Mouse (Mus musculus) CH12.LX (cell line): Measurements from ENCODE around the gene Cd164l2. TPM values are rescaled to one million over a fixed set of nuclear protein-coding genes. Genes with fewer than 3 reads are reported as not detected.
A peak's percentile ranks its signal among the peaks of the same experiment; 100 is the strongest.

ENCODE experiments used
- DNase-seq: peaks from one replicate; pipeline ENCODE4 v3.0.0-alpha.2; 2013; ENCODE audit errors: extremely low read depth
- H3K27ac ChIP-seq: 2 replicates; pipeline ENCODE4 v1.5.1; 2012; ENCODE audit warnings: low read depth, mild to moderate bottlenecking, control low read depth, moderate library complexity; ENCODE audit not compliant: insufficient read depth
- H3K27me3 ChIP-seq: replicated peaks from 2 replicates; pipeline ENCODE3; 2012; ENCODE audit warnings: inconsistent platforms
- H3K36me3 ChIP-seq, 2 experiments: replicated peaks in 1 of 2; 2 replicates each; pipeline versions ENCODE3 to v1.6.1; 2012; ENCODE audit warnings: inconsistent platforms in 1 of 2, low read length in 1 of 2, mild to moderate bottlenecking in 1 of 2, mixed read lengths in 1 of 2, moderate library complexity in 1 of 2; ENCODE audit not compliant: control insufficient read depth in 1 of 2, insufficient read depth in 1 of 2
- H3K4me1 ChIP-seq, 2 experiments: 2 replicates each; pipeline ENCODE4 v1.6.1; 2012; ENCODE audit warnings: inconsistent platforms in 1 of 2, moderate library complexity in 1 of 2; ENCODE audit not compliant: insufficient read depth in 2 of 2, control insufficient read depth in 1 of 2
- H3K4me2 ChIP-seq: 2 replicates; pipeline ENCODE4 v1.6.1; 2012; ENCODE audit warnings: low read depth, mild to moderate bottlenecking, control low read depth; ENCODE audit not compliant: poor library complexity, insufficient read depth, severe bottlenecking
- H3K4me3 ChIP-seq, 3 experiments: fragments of 150-350 bp in 1 of 3; sonication (generic) in 1 of 3; replicated peaks in 1 of 3; 2 replicates each; pipeline versions ENCODE3 to v1.5.1; 2011 to 2012; ENCODE audit warnings: low read depth in 2 of 3, low read length in 2 of 3, mild to moderate bottlenecking in 2 of 3, moderate library complexity in 2 of 3, control low read depth in 1 of 3, improper control_type of control experiment in 1 of 3, inconsistent platforms in 1 of 3, mixed read lengths in 1 of 3; ENCODE audit not compliant: poor library complexity in 1 of 3
- H3K79me2 ChIP-seq: replicated peaks from 2 replicates; pipeline ENCODE4 v1.6.1; 2012; ENCODE audit warnings: mild to moderate bottlenecking, moderate library complexity; ENCODE audit not compliant: control insufficient read depth, poor library complexity, insufficient read depth, severe bottlenecking; ENCODE audit errors: extremely low read depth
- H3K9ac ChIP-seq: 2 replicates; pipeline ENCODE4 v1.6.1; 2012; ENCODE audit warnings: low read depth, mild to moderate bottlenecking, control low read depth, moderate library complexity; ENCODE audit not compliant: insufficient read depth
- H3K9me3 ChIP-seq: replicated peaks from 2 replicates; pipeline ENCODE3; 2012; ENCODE audit warnings: low read length, inconsistent platforms, mixed read lengths
- CHD1 ChIP-seq: IDR thresholded peaks from 2 replicates; pipeline ENCODE4 v1.6.1; 2012; ENCODE audit warnings: low read depth, low read length, improper control_type of control experiment, inconsistent platforms
- CTCF ChIP-seq, 2 experiments: IDR thresholded peaks in 1 of 2; conservative IDR thresholded peaks in 1 of 2; 2 replicates each; pipeline ENCODE4 v1.5.1; 2011 to 2012; ENCODE audit warnings: low read depth in 2 of 2, low read length in 2 of 2, improper control_type of control experiment in 1 of 2, inconsistent platforms in 1 of 2, mild to moderate bottlenecking in 1 of 2, moderate library complexity in 1 of 2
- GABPA ChIP-seq: IDR thresholded peaks from 2 replicates; pipeline ENCODE4 v1.6.1; 2012; ENCODE audit warnings: low read depth, low read length, improper control_type of control experiment, inconsistent platforms; ENCODE audit not compliant: insufficient replicate concordance
- HCFC1 ChIP-seq: IDR thresholded peaks from 2 replicates; pipeline ENCODE4 v1.6.1; 2012; ENCODE audit warnings: low read depth, mild to moderate bottlenecking, inconsistent platforms, low read length, improper control_type of control experiment
- JUN ChIP-seq: IDR thresholded peaks from 2 replicates; pipeline ENCODE4 v1.6.1; 2011; ENCODE audit warnings: low read depth, mild to moderate bottlenecking, low read length, improper control_type of control experiment, moderate library complexity; ENCODE audit not compliant: insufficient read depth
- JUND ChIP-seq: conservative IDR thresholded peaks from 2 replicates; pipeline ENCODE4 v1.6.1; 2011; ENCODE audit warnings: low read depth, low read length, improper control_type of control experiment
- MAFK ChIP-seq: IDR thresholded peaks from 2 replicates; pipeline ENCODE4 v1.6.1; 2011; ENCODE audit warnings: low read length, improper control_type of control experiment; ENCODE audit not compliant: insufficient replicate concordance
- MXI1 ChIP-seq: IDR thresholded peaks from 2 replicates; pipeline ENCODE4 v1.6.1; 2011; ENCODE audit warnings: mild to moderate bottlenecking, low read depth, low read length, improper control_type of control experiment
- MYC ChIP-seq: IDR thresholded peaks from 2 replicates; pipeline ENCODE4 v1.6.1; 2011; ENCODE audit warnings: low read depth, mild to moderate bottlenecking, improper control_type of control experiment, low read length
- NELFE ChIP-seq: IDR thresholded peaks from 2 replicates; pipeline ENCODE4 v1.6.1; 2011; ENCODE audit warnings: low read depth, low read length, improper control_type of control experiment
- NRF1 ChIP-seq: IDR thresholded peaks from 2 replicates; pipeline ENCODE4 v1.6.1; 2014; ENCODE audit warnings: low read depth, mild to moderate bottlenecking, inconsistent platforms, low read length, improper control_type of control experiment, moderate library complexity
- RAD21 ChIP-seq: IDR thresholded peaks from 2 replicates; pipeline ENCODE4 v1.6.1; 2011; ENCODE audit warnings: low read depth, mild to moderate bottlenecking, low read length, improper control_type of control experiment, moderate library complexity
- SMC3 ChIP-seq: IDR thresholded peaks from 2 replicates; pipeline ENCODE4 v1.6.1; 2011; ENCODE audit warnings: low read depth, low read length, improper control_type of control experiment
- TBP ChIP-seq: conservative IDR thresholded peaks from 2 replicates; pipeline ENCODE4 v1.6.1; 2011; ENCODE audit warnings: low read depth, low read length, improper control_type of control experiment
- USF2 ChIP-seq: conservative IDR thresholded peaks from 2 replicates; pipeline ENCODE4 v1.6.1; 2011; ENCODE audit warnings: low read depth, low read length, improper control_type of control experiment
- ZC3H11A ChIP-seq: IDR thresholded peaks from 2 replicates; pipeline ENCODE4 v1.6.1; 2012; ENCODE audit warnings: low read depth, mild to moderate bottlenecking, inconsistent platforms, low read length, improper control_type of control experiment
- ZKSCAN1 ChIP-seq: IDR thresholded peaks from 2 replicates; pipeline ENCODE4 v1.6.1; 2012; ENCODE audit warnings: low read depth, inconsistent platforms, low read length, improper control_type of control experiment, borderline replicate concordance
- ZNF384 ChIP-seq: IDR thresholded peaks from 2 replicates; pipeline ENCODE4 v1.6.1; 2012; ENCODE audit warnings: low read depth, low read length, improper control_type of control experiment, inconsistent platforms
- dilution Hi-C: fragments of 300-500 bp; cut with MboI; formaldehyde crosslinking; loops from 2 replicates; pipeline ENCODE4 v1.14.3; 2020; ENCODE audit warnings: low sequenced_read_pairs; ENCODE audit not compliant: extremely low pct_unique_long_range_greater_than_20kb, extremely low pct_ligation_motif_present
- in situ Hi-C: fragments of 300-500 bp; cut with MboI; formaldehyde crosslinking; loops from 3 replicates; pipeline ENCODE4 v1.14.3; 2019; ENCODE audit warnings: low sequenced_read_pairs, low pct_ligation_motif_present, low pct_unique_long_range_greater_than_20kb, mixed read lengths
- polyA plus RNA-seq: library from polyadenylated mRNA; unstranded; fragments of >175 nt; gene quantifications from 2 replicates; pipeline ENCODE4 v1.2.1, GENCODE M21; 2012; ENCODE audit warnings: low read depth; ENCODE audit not compliant: insufficient read length
- total RNA-seq, 2 experiments: library from RNA; depleted of rRNA; stranded (reverse); fragments of 300-350 nt in 1 of 2; fragments of >200 nt in 1 of 2; gene quantifications; 2 replicates each; pipeline ENCODE4 v1.2.3; 2012 to 2014

Cd164l2 gene
- total and polyA plus RNA-seq, 3 experiments, result not detected

DNA sequence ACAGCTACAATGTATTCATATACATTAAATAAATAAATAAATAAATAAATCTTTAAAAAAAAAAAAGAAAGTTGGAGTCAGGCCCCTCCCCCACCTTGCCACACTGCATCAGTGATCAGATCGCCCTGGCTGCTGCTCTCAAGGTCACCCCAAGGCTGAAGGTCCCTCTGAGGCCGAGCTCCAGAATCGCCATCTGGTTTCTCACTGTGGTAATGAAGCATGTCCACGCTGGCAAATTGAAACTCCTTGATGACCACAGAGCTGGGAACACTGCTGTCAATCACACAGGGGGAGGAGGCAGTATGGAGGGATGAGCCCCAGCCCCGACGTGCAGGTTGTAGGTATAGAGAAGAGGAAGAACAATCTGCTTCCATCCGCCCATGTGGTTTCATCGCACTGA is 15.7 kb downstream of the Cd164l2 start:
- DNase-seq, result no peak
- TF ChIP-seq HCFC1, result no peak
- no peak for TF ChIP-seq CHD1
- no peak for TF ChIP-seq ZKSCAN1
- in situ Hi-C loops (no loop called here), dilution Hi-C loops (no loop called here)
- H3K27me3 ChIP-seq, result peaks cover 34% of the 10 kb centered on the region
- H3K4me3 ChIP-seq, result no peak overlapping the region
- H3K9me3 ChIP-seq, result peaks cover 7% of the 10 kb centered on the region
- no peaks in the 10 kb centered on the region for H3K79me2 ChIP-seq
- H3K4me1 ChIP-seq, result peaks cover 3% of the 10 kb centered on the region in 2 experiments; a peak in 2 of 4 replicates
- no peaks in the 10 kb centered on the region for H3K36me3 ChIP-seq
- H3K4me2 ChIP-seq, result no peak overlapping the region
- no peak overlapping the region for H3K9ac ChIP-seq
- no peak overlapping the region for H3K27ac ChIP-seq

DNA sequence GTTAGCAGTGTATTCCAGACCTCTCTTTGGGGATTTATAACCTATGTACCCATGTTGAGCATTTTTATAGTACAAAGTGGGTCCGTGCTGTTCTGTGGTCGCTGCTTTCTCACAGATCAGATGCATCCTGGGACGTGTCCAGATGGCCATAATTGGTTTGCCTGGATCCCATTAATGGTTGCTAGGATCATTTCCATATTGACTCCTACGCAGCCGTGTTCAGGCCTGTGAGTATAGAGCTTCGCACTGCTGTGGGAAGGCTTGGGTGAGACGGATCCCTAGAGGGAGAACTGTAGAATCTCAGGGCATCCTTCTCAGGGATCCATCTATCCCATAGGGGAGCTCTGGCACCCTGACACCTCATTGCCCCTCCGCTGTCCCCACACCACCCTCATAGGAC is 17.7 kb downstream of the Cd164l2 start:
- Histone ChIP-seq H3K27ac (no peak overlapping the region), H3K79me2 (no peaks in the 10 kb centered on the region), H3K9me3 (peaks cover 7% of the 10 kb centered on the region), H3K36me3 (no peaks in the 10 kb centered on the region), H3K4me1 (peaks cover 3% of the 10 kb centered on the region in 2 experiments; a peak in 2 of 4 replicates), H3K27me3 (peaks cover 18% of the 10 kb centered on the region), H3K4me2 (no peak overlapping the region), H3K4me3 (no peak overlapping the region), H3K9ac (no peak overlapping the region)
- TF ChIP-seq NELFE, result no peak
- no peak for TF ChIP-seq MXI1
- TF ChIP-seq JUN, result no peak
- no peak for TF ChIP-seq ZNF384
- TF ChIP-seq NRF1, result no peak
- TF ChIP-seq JUND, result no peak
- TF ChIP-seq MAFK, result no peak
- TF ChIP-seq GABPA, result no peak
- TF ChIP-seq RAD21, result no peak
- dilution Hi-C loops, result no loop called here
- no peak for DNase-seq
- in situ Hi-C loops, result no loop called here

DNA sequence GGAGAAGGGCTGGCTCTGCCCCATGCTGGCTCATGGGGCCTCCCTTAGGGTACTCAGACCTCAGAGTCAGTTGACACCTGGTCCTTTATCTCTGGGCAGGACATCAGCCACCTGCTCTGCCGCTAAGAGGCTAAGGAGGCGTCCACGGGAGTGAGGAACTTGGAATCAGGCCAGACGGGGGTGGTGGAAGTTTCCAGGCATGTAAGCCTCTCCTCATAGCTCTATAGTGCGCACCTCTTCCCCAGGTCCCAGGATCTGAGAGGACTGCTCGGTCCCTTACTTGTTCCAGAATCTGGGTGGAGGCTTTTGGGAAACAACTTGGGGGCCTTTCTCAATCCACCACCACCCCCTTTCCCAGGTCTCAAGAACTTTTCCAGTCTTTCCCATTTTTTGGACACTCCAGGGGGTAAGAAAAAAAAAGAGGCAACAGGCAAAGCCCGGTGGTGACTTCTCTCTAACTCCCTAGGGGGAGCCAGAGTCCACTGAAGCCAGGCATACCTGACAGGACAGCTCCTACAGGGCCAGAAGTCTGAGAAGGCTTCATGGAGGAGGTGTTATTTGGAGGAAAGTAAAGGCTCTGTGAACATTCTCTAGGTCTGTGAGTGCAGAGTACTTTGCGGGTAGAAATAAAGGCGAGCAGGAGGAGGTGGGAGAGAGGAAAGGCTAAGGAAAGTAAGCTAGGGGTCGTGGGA is 21.5 kb downstream of the Cd164l2 start:
- Histone ChIP-seq H3K27me3 (peaks cover 6% of the 10 kb centered on the region), H3K4me2 (no peak overlapping the region), H3K9me3 (peaks cover 5% of the 10 kb centered on the region), H3K36me3 (no peaks in the 10 kb centered on the region), H3K9ac (no peak overlapping the region), H3K4me1 (peaks cover 3 to 14% of the 10 kb centered on the region in 2 experiments; a peak in 3 of 4 replicates), H3K4me3 (no peak overlapping the region), H3K79me2 (no peaks in the 10 kb centered on the region), H3K27ac (no peak overlapping the region)
- in situ Hi-C loops, result no loop called here
- peak; percentile 42 for DNase-seq
- dilution Hi-C loops, result no loop called here
- TF ChIP-seq ZC3H11A (peak; percentile 39; the same call in 1 of the 2 replicates), ZNF384 (peak; percentile 57), MYC (no peak), NRF1 (no peak), USF2 (no peak), JUN (no peak), ZKSCAN1 (peak; percentile 47; the same call in 1 of the 2 replicates), RAD21 (peak; percentile 79), SMC3 (peak; percentile 79), TBP (no peak), CTCF (conservative IDR thresholded peaks at IDR 0.05 in 1 of 2, IDR thresholded peaks at IDR 0.05 in 1 of 2; ENCODE audit: low read depth in 2 of 2, low read length in 2 of 2) (peak; percentile 17 to 88; a peak in 2 of 4 replicates)
